Mouse (Mus musculus): Measurements from ENCODE around the gene Bak1. TPM values are rescaled to one million over a fixed set of nuclear protein-coding genes. Genes with fewer than 3 reads are reported as not detected.

The Bak1 gene
- total and polyA plus RNA-seq, 3 experiments = 75.4 to 150 TPM; not detected in 1

DNA sequence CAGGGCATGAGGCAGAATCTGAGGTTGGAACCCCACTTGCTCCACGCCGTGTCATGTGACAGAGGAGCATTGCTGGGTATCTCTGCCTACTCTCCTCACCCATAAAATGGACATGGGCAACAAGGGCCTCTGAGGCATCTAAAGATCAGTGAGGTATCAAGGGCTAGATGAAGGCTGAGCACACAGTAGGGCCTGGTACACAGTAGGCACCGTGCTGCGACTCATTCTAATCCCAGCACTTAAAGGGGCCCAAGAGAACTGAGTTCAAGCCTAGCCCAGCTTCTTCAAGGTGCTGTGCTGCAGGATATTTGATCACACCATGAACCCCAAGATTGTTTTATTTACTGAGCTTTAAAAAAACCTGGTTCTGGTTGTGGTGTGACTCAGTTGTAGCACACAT lies 2.1 kb upstream of the Bak1 start:
- no peaks in the 10 kb centered on the region for H3K27me3 ChIP-seq (ENCODE audit: control insufficient read depth in 1 of 2, insufficient read depth in 2 of 2, low read length in 2 of 2)
- peaks cover 0 to 10% of the 10 kb centered on the region in 2 experiments; a peak in 2 of 4 replicates for H3K36me3 ChIP-seq (ENCODE audit: control insufficient read depth in 1 of 2, insufficient read depth in 2 of 2, low read length in 2 of 2)
- H3K4me1 ChIP-seq (ENCODE audit: control insufficient read depth in 1 of 2, insufficient read depth in 2 of 2, low read length in 2 of 2) = peaks cover 4 to 11% of the 10 kb centered on the region in 2 experiments
- peaks cover 20% of the 10 kb centered on the region for H3K79me2 ChIP-seq (ENCODE audit: control insufficient read depth, insufficient read depth, low read length, poor library complexity)
- no peaks in the 10 kb centered on the region for H3K9me3 ChIP-seq (replicated peaks; ENCODE audit: insufficient read depth, low read length)
- no peak overlapping the region for H3K27ac ChIP-seq (ENCODE audit: control insufficient read depth, low read depth, low read length)
- no peak for DNase-seq (ENCODE audit: low read depth, low spot score)
- TF ChIP-seq POLR2A (IDR thresholded peaks at IDR 0.05; ENCODE audit: control insufficient read depth in 1 of 2, insufficient read depth in 1 of 2, low read depth in 1 of 2, low read length in 2 of 2, poor library complexity in 1 of 2) (no peak), ZKSCAN1 (IDR thresholded peaks at IDR 0.05; ENCODE audit: low read depth, low read length) (peak; percentile 84), EP300 (IDR thresholded peaks at IDR 0.05; ENCODE audit: low read depth in 1 of 2, low read length in 2 of 2) (no peak)
- no peak overlapping the region for H3K9ac ChIP-seq (ENCODE audit: control insufficient read depth, low read depth, low read length, poor library complexity, severe bottlenecking)
- H3K4me3 ChIP-seq (ENCODE audit: control insufficient read depth in 1 of 2, insufficient read depth in 1 of 2, low read depth in 2 of 2, low read length in 2 of 2) = no peak overlapping the region

GRCm38 (mm10) chr17:27029431-27029830 lies 622 bp upstream of the Bak1 start:
- peaks cover 20% of the 10 kb centered on the region for H3K79me2 ChIP-seq (ENCODE audit: control insufficient read depth, insufficient read depth, low read length, poor library complexity)
- peaks cover 2 to 17% of the 10 kb centered on the region in 2 experiments; a peak in 3 of 4 replicates for H3K36me3 ChIP-seq (ENCODE audit: control insufficient read depth in 1 of 2, insufficient read depth in 2 of 2, low read length in 2 of 2)
- peaks cover 7 to 21% of the 10 kb centered on the region in 2 experiments for H3K4me1 ChIP-seq (ENCODE audit: control insufficient read depth in 1 of 2, insufficient read depth in 2 of 2, low read length in 2 of 2)
- no peaks in the 10 kb centered on the region for H3K27me3 ChIP-seq (ENCODE audit: control insufficient read depth in 1 of 2, insufficient read depth in 2 of 2, low read length in 2 of 2)
- H3K27ac ChIP-seq (ENCODE audit: control insufficient read depth, low read depth, low read length) = no peak overlapping the region
- TF ChIP-seq USF2 (IDR thresholded peaks at IDR 0.05; ENCODE audit: borderline replicate concordance in 1 of 2, insufficient read depth in 1 of 2, low read depth in 1 of 2, low read length in 2 of 2) (no peak), NRF1 (IDR thresholded peaks at IDR 0.05; ENCODE audit: insufficient read depth, low read depth, low read length, poor library complexity, severe bottlenecking) (no peak), UBTF (IDR thresholded peaks at IDR 0.05; ENCODE audit: borderline replicate concordance, insufficient read depth, low read depth, low read length) (no peak), MYB (IDR thresholded peaks at IDR 0.05; ENCODE audit: low read depth, low read length) (no peak), ZC3H11A (IDR thresholded peaks at IDR 0.05; ENCODE audit: low read depth, low read length) (no peak), RCOR1 (IDR thresholded peaks at IDR 0.05; ENCODE audit: low read depth, low read length) (no peak), MAX (IDR thresholded peaks at IDR 0.05; ENCODE audit: low read length) (no peak), MAZ (IDR thresholded peaks at IDR 0.05; ENCODE audit: low read depth, low read length) (no peak), ZNF384 (IDR thresholded peaks at IDR 0.05; ENCODE audit: low read depth, low read length) (no peak), MYC (IDR thresholded peaks at IDR 0.05; ENCODE audit: low read depth, low read length) (no peak), CHD1 (IDR thresholded peaks at IDR 0.05; ENCODE audit: low read depth, low read length) (no peak), ELF1 (IDR thresholded peaks at IDR 0.05; ENCODE audit: low read depth, low read length) (no peak), BHLHE40 (IDR thresholded peaks at IDR 0.05; ENCODE audit: borderline replicate concordance, low read depth, low read length) (no peak), KAT2A (conservative IDR thresholded peaks at IDR 0.05; ENCODE audit: low read depth, low read length) (no peak), USF1 (IDR thresholded peaks at IDR 0.05; ENCODE audit: low read depth, low read length) (no peak), GABPA (IDR thresholded peaks at IDR 0.05; ENCODE audit: low read depth, low read length) (no peak), EP300 (IDR thresholded peaks at IDR 0.05; ENCODE audit: low read depth in 1 of 2, low read length in 2 of 2) (no peak), JUND (IDR thresholded peaks at IDR 0.05; ENCODE audit: low read depth, low read length) (no peak), CHD2 (IDR thresholded peaks at IDR 0.05; ENCODE audit: low read length) (no peak)
- H3K4me3 ChIP-seq (ENCODE audit: control insufficient read depth in 1 of 2, insufficient read depth in 1 of 2, low read depth in 2 of 2, low read length in 2 of 2) = no peak overlapping the region
- no peak overlapping the region for H3K9ac ChIP-seq (ENCODE audit: control insufficient read depth, low read depth, low read length, poor library complexity, severe bottlenecking)
- DNase-seq (ENCODE audit: low read depth, low spot score) = no peak
- no peaks in the 10 kb centered on the region for H3K9me3 ChIP-seq (replicated peaks; ENCODE audit: insufficient read depth, low read length)

All from MEL (cell line).